Mouse (Mus musculus) thymus, adult 18-20 months (tissue): ENCODE measurements around the gene Ggt5.

Experiments
- DNase-seq, 2 experiments: peaks; one replicate each; pipeline ENCODE4 v3.0.0; 2022; ENCODE audit warnings: mixed read lengths in 2 of 2

The Ggt5 gene

GRCm38 (mm10) chr10:75568851-75569250 lies 20.3 kb upstream of the Ggt5 start:
- no peak for DNase-seq

GRCm38 (mm10) chr10:75570981-75571657 lies 18.0 kb upstream of the Ggt5 start:
- no peak for DNase-seq

DNA sequence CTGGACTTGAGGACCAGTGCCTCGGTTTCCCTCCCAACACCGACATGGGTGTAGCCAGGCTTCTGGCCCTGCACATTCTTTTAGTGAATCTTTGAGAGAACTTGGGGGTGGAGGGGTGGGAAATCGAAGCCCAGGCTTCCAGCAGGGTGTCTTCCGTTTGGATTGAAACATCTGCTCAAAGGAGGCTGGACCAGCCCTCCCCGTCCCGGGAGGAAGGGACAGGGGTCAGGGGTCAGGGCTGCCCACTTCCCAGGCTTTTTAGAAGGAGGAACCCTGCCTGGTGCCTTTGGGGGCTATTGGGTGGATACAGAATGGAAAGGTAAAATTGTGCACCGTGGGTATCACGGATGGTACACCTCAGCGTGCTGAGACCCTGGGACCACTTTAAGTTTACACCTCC lies 17.2 kb upstream of the Ggt5 start:
- DNase-seq, result no peak

GRCm38 (mm10) chr10:75573181-75573580 lies 16.0 kb upstream of the Ggt5 start:
- no peak for DNase-seq

DNA sequence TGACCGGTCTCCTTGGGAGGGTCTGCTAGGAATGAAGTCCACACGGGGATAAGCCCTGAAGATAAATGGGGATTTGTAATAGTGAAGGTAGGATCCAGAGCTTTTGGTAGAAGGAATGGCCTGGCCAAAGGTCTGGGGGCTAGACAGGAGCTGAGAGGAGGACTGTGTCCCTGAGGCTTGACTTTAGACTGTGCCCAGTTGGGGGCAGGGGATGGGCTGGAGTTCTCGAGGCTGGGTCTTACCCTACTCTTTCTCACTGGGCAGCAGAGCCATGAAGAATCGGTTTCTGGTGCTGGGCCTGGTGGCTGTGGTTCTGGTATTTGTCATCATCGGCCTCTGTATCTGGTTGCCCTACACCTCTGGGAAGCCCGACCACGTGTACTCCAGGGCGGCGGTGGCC lies 15.2 kb upstream of the Ggt5 start:
- no peak for DNase-seq

DNA sequence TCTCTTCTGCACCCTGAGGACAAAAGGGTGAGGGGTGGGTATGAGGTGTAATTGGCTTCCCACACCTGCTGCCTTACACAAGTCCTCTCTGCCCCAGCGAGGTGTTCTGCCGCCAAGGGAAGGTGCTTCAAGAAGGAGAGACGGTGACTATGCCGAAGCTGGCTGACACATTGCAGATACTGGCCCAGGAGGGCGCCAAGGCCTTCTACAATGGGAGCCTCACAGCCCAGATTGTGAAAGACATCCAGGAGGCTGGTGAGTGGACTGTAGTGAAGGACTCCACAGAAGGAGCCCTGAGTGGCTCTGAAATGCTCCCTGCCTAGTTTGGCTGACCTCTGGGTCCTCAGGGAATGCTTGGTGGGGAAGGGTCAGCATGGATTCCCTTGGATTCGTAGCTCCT lies 10.0 kb upstream of the Ggt5 start:
- DNase-seq, result no peak

- peak; percentile 71 to 78 for DNase-seq
Measured at GRCm38 (mm10) chr10:75585876-75586552, 3.1 kb upstream of the Ggt5 start.

- no peak for DNase-seq
Measured at GRCm38 (mm10) chr10:75586553-75586879, 2.6 kb upstream of the Ggt5 start.

GRCm38 (mm10) chr10:75587781-75588180 lies 1.4 kb upstream of the Ggt5 start:
- DNase-seq, result no peak

GRCm38 (mm10) chr10:75588336-75588735 lies 804 bp upstream of the Ggt5 start:
- DNase-seq, result no peak

DNA sequence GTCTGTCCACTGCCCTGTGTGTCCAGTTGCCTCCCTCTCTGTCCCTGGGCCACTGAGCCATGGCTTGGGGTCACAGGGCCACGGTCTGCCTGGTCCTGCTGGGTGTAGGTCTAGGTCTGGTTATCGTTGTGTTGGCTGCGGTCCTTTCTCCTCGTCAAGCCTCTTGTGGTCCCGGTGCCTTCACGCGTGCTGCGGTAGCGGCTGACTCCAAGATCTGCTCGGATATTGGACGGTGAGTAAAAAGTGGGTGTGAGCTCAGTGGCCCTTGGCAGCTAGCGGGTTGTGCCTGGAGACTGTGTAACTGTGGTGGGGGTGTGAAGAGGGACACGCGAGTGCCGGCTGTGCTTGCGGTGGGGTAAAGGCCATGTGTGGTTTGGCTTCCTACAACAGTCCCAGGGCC lies 511 bp downstream of the Ggt5 start:
- DNase-seq, result peak in 1 of 2 experiments; percentile 27

DNA sequence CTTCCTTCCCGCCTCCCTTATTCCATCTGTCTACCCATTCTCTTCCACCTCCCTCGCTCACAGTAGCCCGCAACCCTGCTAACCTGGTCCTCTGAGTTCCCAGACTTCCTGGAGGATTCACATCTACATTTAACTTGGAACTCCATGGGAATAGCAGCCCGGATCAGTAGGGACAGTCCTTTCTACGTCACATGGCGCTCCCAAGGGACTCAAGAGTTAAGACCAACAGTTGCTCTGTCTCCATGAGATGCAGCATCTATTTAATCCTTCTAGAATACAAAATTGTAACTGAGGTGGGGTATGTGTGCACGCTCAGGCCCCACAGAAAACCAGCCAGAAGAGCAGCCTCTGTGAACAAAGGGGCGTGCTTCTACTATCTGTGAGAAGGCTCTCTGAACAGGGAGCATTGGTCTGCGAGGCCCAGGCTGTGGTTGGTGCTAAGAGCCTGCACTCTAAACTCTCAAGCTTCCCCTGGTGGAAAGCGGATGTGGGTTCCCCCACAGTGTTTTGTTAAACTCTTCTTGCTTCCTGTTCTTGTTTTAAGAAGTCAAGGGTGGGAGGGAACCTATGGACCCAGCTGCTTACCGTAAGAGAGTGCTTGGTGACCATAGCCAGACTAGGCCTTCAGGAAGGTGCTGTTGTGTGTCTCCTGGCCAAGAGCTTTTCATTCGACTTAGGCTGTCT lies 2.2 kb downstream of the Ggt5 start:
- DNase-seq, result peak; percentile 83 to 94

DNA sequence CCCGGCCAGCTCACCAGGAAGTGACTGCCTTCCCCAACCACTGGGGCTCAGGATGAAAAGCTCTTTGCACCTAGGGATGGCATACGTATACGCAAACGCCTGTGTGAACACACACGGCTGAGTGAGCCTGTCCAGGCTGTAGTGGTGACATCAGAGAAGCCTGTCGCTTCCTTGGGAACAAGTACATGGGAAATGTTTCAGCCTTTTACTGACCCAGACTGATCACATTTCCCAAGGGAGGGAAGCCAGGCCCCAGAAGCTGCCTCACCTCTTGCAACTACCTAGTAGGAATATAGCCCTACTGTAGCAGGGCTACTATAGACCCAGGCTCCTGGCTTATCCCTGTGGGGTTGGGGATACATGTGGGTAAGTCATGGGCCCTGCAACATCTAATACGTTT lies 3.4 kb downstream of the Ggt5 start:
- no peak for DNase-seq

- DNase-seq, result no peak
Measured at GRCm38 (mm10) chr10:75595981-75596380, 6.8 kb downstream of the Ggt5 start.

DNA sequence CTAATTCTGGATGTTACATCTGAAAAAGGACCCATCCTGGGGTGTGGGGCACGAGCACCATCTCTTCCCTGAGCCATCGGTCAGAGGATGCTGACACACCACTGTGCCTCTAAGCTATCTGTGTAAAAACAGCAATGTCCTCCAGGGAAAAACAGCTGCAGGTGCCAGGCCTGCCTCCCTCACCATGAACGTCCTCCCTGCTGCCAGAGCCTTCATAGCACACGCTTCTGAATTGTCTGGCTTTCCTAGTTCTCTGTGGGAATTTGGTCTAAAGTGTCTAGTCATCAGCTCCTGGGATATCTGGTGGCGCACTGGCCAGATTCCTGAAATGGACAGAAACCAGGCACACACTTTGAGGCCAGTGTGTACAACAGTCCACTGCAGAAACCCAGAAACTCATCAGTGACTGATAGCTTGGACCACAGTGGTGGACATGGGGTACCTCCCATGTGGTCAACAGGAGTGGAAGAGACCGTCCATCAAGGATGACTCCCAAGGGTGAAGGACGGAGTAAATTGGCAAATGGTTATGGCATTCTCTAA lies 11.1 kb downstream of the Ggt5 start:
- DNase-seq, result no peak

DNA sequence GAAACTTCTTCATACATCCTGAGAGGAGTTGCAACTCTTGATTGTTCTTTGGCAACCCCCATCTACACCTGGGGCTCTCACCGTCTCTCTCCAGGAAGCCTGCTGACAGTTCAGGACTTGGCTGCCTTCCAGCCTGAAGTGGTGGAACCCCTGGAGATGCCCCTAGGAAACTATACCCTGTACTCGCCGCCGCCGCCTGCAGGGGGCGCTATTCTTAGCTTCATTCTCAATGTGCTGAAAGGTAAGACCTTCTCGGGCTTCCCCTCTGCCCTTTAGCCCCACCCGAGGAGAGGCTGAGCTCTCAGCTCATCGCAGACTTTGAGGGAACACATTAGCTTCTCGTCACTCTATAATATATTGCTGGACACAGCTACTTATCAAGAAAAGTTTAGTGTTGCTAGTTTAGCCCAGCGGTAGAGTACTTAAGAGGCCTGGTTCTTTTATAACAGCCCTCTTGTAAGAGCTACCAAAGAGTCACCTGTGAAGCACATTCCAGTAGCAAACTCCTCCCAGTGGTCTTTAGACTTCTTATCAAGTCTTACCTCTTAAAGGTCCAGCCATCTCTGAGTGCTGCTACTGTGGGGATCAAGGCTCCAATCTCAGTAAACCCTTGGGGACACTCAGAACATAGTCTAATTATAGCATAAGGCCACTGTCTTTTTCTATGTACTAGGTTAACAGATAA lies 16.2 kb downstream of the Ggt5 start:
- DNase-seq, result no peak

DNA sequence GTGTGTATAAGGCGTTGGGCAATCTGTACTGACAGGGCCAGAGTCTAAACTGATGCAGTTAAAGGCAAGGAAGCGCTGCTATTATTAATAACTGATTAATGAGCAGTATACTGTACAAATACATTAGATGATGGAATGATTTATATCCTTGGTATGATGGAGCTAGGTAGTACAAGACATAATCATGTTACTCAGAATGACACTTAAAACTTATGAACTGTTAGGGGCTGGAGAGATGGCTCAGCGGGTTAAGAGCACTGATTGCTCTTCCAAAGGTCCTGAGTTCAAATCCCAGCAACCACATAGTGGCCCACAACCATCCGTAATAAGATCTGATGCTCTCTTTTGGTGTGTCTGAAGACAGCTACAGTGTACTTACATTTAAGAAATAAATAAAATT lies 18.1 kb downstream of the Ggt5 start:
- DNase-seq, result no peak

DNA sequence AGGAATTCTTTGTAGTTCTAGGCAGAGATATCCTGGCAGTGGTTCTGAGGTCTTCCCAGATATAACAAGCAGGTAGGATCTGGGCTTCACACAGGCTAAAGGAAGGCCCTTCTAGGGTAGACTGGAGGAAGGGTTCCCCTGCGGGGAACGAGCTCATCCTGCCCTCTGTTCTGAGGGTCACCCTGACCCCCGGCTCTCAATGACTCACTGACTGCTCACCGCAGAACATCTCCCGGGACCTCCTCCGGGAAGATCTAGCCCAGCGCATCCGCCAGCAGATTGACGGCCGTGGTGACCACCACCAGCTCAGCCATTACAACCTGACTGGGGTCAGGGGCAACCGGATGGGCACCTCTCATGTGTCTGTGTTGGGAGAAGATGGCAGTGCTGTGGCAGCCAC lies 19.8 kb downstream of the Ggt5 start:
- no peak for DNase-seq

DNA sequence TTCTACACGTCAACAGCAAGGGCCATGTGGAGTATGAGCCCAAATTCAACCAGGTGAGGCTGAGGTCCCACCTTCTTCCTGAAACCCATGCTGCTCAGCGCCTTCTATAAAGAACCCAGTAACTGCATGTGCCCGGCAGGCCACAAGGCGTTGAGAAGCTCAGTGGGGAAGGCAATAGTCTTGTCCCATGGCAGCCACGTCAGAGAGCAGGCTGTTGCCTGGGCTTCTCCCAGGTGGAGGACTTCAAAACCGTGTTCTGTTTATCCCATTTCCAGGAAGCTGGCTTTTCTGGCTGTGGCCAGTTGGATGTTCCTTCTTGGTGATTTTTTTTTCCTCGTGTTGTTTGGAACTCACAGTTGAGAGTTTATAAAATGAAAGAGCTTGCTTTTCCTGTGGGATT lies 21.3 kb downstream of the Ggt5 start:
- no peak for DNase-seq

GRCm38 (mm10) chr10:75616044-75616443 lies 26.9 kb downstream of the Ggt5 start:
- DNase-seq, result no peak

DNA sequence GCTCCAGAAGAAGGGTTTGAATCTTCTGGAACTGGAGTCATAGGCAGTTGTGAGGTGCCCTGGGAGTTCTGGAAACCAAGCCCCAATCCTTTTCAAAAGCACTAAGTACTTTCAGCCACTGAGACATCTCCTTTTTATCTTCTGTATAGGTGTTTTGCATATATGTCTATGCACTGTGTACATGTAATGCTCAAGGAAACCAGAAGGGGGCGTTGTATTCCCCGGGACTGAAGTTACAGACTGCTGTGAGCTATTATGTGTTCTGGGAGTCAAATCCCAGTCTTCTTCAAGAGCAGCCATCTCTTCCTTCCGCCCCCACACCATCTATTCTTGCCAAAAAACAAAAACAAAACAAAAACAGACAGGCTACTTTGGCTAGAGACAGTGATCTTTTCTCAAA lies 31.7 kb downstream of the Ggt5 start:
- no peak for DNase-seq

- no peak for DNase-seq
Measured at GRCm38 (mm10) chr10:75625920-75626319, 36.8 kb downstream of the Ggt5 start.

DNA sequence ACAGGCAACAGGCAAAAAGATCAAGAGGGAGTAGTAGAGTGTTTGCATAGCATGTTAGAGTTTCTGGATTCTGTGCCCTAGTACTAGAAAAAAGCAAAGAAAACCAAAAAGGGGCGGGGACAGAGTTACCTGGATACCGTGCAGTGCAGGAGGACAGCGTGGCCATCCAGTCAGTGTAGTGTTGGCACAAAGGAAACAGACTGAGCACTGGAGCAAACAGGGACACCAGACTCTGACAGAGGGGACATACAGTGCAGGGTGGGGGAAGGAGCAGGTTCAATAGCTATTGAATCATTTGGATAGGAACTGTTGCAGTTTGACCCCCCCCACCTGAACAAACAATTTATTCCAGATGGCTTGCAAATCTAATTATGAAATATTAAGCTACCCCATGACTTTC lies 37.9 kb downstream of the Ggt5 start:
- no peak for DNase-seq

DNA sequence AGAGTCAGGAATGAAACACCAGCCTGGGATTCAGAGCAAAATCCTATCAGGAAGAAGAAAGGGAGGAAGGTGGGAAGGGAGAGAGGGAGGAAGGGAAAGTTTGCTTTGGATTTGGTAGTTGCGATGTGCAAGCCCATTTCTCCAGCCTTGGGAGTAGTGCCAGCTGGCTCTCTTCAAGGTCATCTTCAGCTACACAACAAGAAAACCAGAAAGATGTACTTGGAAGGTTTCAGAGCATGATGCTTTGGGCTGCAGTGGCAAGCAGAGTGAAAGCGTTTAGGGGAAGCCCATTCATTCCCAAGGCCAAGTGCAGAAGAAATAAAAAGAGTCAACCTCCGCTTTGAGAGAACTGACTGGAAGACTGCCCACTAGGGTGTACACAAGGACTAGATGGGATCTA lies 38.4 kb downstream of the Ggt5 start:
- DNase-seq, result no peak
